Mouse (Mus musculus): ENCODE data around the gene Me1. TPM values are rescaled to one million over a fixed set of nuclear protein-coding genes. Genes with fewer than 3 reads are reported as not detected.

Me1 gene
- polyA plus RNA-seq, 1 experiment from 2014 or later = 48.7 TPM

- TF ChIP-seq EP300 (IDR thresholded peaks at IDR 0.05) = no peak
- no peak for TF ChIP-seq CTCF (IDR thresholded peaks at IDR 0.05)
- DNase-seq (ENCODE audit: low spot score) (no peak), ATAC-seq (no peak)
- H3K4me2 ChIP-seq (replicated peaks; ENCODE audit: low read depth, low read length) = no peak overlapping the region
- H3K9ac ChIP-seq (replicated peaks; ENCODE audit: low read depth) = no peak overlapping the region
- no peak overlapping the region for H3K27ac ChIP-seq (ENCODE audit: low read length)
- peaks cover 5% of the 10 kb centered on the region; the same call in 1 of the 2 replicates for H3K4me1 ChIP-seq (ENCODE audit: insufficient read depth, low read depth, low read length)
- H3K4me3 ChIP-seq (ENCODE audit: low read depth, low read length) = no peak overlapping the region
- 0 out of 2 replicates have a peak, but pooled peaks cover 2% of the 10 kb centered on the region for H3K36me3 ChIP-seq (ENCODE audit: insufficient read depth, low read length)
- WGBS = 62% methylated on average over 20 of the region's 20 CpGs
- no peaks in the 10 kb centered on the region for H3K27me3 ChIP-seq (replicated peaks; ENCODE audit: insufficient read depth, low read length)
- no peaks in the 10 kb centered on the region for H3K9me3 ChIP-seq (ENCODE audit: low read length)
These were observed 122.0 kb downstream of the Me1 start for GRCm38 (mm10) chr9:86573616-86574303.

DNA sequence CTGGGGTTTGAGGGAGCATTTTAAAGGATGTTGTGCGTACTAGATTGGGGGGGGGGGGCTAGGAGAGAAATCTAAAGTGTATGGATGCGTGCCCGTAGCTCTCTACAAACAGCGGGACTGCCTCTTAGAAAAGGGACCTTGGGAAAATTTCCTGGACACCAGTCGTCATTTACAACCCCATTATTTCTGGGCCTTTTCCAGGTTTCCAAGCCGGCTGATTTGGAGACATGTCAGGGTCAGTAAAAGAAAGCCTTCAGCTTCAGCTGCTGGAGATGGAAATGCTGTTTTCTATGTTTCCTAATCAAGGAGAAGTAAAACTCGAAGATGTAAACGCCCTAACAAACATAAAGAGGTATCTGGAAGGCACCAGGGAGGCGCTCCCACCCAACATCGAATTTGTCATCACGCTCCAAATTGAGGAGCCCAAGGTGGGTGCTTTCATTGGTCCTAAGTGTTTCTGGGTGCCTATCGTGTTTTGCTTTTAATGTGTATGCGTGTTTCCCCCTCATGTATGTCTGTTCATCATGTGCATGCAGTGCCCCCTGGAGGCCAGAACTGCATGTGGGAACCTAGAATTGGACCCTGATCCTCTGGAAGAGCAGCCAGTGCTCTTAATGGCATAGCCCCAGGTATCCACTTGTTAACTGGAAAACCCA, 123.0 kb downstream of the Me1 start:
- ATAC-seq = peak; percentile 24; the same call in 1 of the 2 replicates
- Histone ChIP-seq H3K4me1 (ENCODE audit: insufficient read depth, low read depth, low read length) (peaks cover 5% of the 10 kb centered on the region; the same call in 1 of the 2 replicates), H3K9me3 (ENCODE audit: low read length) (no peaks in the 10 kb centered on the region), H3K4me3 (ENCODE audit: low read depth, low read length) (peak overlapping the region; percentile 72), H3K4me2 (replicated peaks; ENCODE audit: low read depth, low read length) (peak overlapping the region; percentile 99), H3K27me3 (replicated peaks; ENCODE audit: insufficient read depth, low read length) (no peaks in the 10 kb centered on the region), H3K9ac (replicated peaks; ENCODE audit: low read depth) (peak overlapping the region; percentile 63; the same call in 1 of the 2 replicates), H3K27ac (ENCODE audit: low read length) (no peak overlapping the region), H3K36me3 (ENCODE audit: insufficient read depth, low read length) (0 out of 2 replicates have a peak, but pooled peaks cover 6% of the 10 kb centered on the region)
- TF ChIP-seq CTCF (IDR thresholded peaks at IDR 0.05) = peak; percentile 92
- TF ChIP-seq EP300 (IDR thresholded peaks at IDR 0.05) = no peak
- WGBS = 12% methylated on average over 13 of the region's 13 CpGs
- DNase-seq (ENCODE audit: low spot score) = peak; percentile 86

GRCm38 (mm10) chr9:86572196-86572595, 123.6 kb downstream of the Me1 start:
- Histone ChIP-seq H3K9ac (replicated peaks; ENCODE audit: low read depth) (peak overlapping the region; percentile 63), H3K4me1 (ENCODE audit: insufficient read depth, low read depth, low read length) (peaks cover 5% of the 10 kb centered on the region; the same call in 1 of the 2 replicates), H3K27ac (ENCODE audit: low read length) (no peak overlapping the region), H3K36me3 (ENCODE audit: insufficient read depth, low read length) (0 out of 2 replicates have a peak, but pooled peaks cover 6% of the 10 kb centered on the region), H3K9me3 (ENCODE audit: low read length) (no peaks in the 10 kb centered on the region), H3K27me3 (replicated peaks; ENCODE audit: insufficient read depth, low read length) (no peaks in the 10 kb centered on the region), H3K4me3 (ENCODE audit: low read depth, low read length) (peak overlapping the region; percentile 72), H3K4me2 (replicated peaks; ENCODE audit: low read depth, low read length) (peak overlapping the region; percentile 99)
- no peak; the same call in 1 of the 2 replicates for ATAC-seq
- peak; percentile 27 for DNase-seq (ENCODE audit: low spot score)
- WGBS = 2% methylated on average over 25 of the region's 25 CpGs
- TF ChIP-seq EP300 (IDR thresholded peaks at IDR 0.05) = no peak
- TF ChIP-seq CTCF (IDR thresholded peaks at IDR 0.05) = no peak

DNA sequence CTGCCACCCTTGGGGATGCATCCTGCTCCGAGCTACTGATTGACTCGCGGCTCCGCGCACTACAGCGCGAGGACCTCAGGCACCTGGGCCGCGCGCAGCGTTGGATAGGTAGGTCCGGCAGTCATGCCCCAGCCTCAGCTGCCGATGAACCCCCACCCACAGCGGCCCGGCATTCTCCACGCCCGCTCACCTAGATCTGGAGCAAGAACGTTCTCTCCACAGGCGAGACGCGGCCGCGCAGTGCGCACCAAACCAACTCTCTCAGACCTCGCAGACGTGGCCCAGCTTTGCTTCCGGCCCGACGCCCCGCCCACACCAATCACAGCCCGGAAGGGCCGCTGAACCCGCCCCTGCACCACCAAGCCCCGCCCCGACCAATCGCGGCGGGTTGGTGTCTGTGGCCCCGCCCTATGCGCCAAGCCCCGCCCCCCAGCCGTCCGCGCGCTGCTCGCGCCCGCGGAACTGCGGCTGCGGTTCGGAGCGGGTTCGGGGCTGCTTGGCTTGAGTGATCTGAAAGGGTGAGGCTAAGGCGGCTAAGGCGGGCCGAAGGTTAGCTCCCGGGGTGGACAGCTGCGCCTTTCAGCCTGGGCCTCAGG, 124.1 kb downstream of the Me1 start, which contains the start of the genes Pgm3 and Rwdd2a:
TSS of gene Pgm3 (minus strand) at position 303 of the 596 bp plus-strand sequence.
TSS of gene Rwdd2a (plus strand) at position 452 of the 596 bp plus-strand sequence.
- ATAC-seq (peak; percentile 98), DNase-seq (ENCODE audit: low spot score) (peak; percentile 97)
- under 1% methylated on average over 50 of the region's 59 CpGs for WGBS
- Histone ChIP-seq H3K27me3 (replicated peaks; ENCODE audit: insufficient read depth, low read length) (no peaks in the 10 kb centered on the region), H3K9me3 (ENCODE audit: low read length) (no peaks in the 10 kb centered on the region), H3K36me3 (ENCODE audit: insufficient read depth, low read length) (0 out of 2 replicates have a peak, but pooled peaks cover 6% of the 10 kb centered on the region), H3K27ac (ENCODE audit: low read length) (peak within 1 kb of the TSS; percentile 54; the same call in 1 of the 2 replicates), H3K4me3 (ENCODE audit: low read depth, low read length) (peak within 1 kb of the TSS; percentile 72), H3K9ac (replicated peaks; ENCODE audit: low read depth) (peak within 1 kb of the TSS; percentile 63), H3K4me1 (ENCODE audit: insufficient read depth, low read depth, low read length) (peaks cover 5% of the 10 kb centered on the region; the same call in 1 of the 2 replicates), H3K4me2 (replicated peaks; ENCODE audit: low read depth, low read length) (peak within 1 kb of the TSS; percentile 99)
- TF ChIP-seq EP300 (IDR thresholded peaks at IDR 0.05) = no peak
- no peak for TF ChIP-seq CTCF (IDR thresholded peaks at IDR 0.05)

- H3K36me3 ChIP-seq (ENCODE audit: insufficient read depth, low read length) = 0 out of 2 replicates have a peak, but pooled peaks cover 6% of the 10 kb centered on the region
- peak overlapping the region; percentile 72 for H3K4me3 ChIP-seq (ENCODE audit: low read depth, low read length)
- no peak for ATAC-seq
- H3K4me1 ChIP-seq (ENCODE audit: insufficient read depth, low read depth, low read length) = peaks cover 5% of the 10 kb centered on the region; the same call in 1 of the 2 replicates
- H3K4me2 ChIP-seq (replicated peaks; ENCODE audit: low read depth, low read length) = peak overlapping the region; percentile 99
- WGBS = 2% methylated on average over 8 of the region's 8 CpGs
- no peak overlapping the region for H3K9ac ChIP-seq (replicated peaks; ENCODE audit: low read depth)
- TF ChIP-seq CTCF (IDR thresholded peaks at IDR 0.05) (peak; percentile 13), EP300 (IDR thresholded peaks at IDR 0.05) (no peak)
- H3K27ac ChIP-seq (ENCODE audit: low read length) = no peak overlapping the region
- no peaks in the 10 kb centered on the region for H3K9me3 ChIP-seq (ENCODE audit: low read length)
- H3K27me3 ChIP-seq (replicated peaks; ENCODE audit: insufficient read depth, low read length) = no peaks in the 10 kb centered on the region
- peak; percentile 49 for DNase-seq (ENCODE audit: low spot score)
These were observed 124.8 kb downstream of the Me1 start for GRCm38 (mm10) chr9:86570946-86571345.

All from lung, postnatal 0 days (tissue).